Mouse (Mus musculus) CD4-positive naive resting alpha-beta T cell, adult 57 days (primary cell): ENCODE measurements around the gene Adcy5. TPM values are rescaled to one million over a fixed set of nuclear protein-coding genes. Genes with fewer than 3 reads are reported as not detected.

Experiments
- total RNA-seq: library from RNA; stranded (reverse); gene quantifications from one replicate; pipeline ENCODE4 v1.2.4, GENCODE M21; 2023

Adcy5 gene
- total RNA-seq, result not detected

DNA sequence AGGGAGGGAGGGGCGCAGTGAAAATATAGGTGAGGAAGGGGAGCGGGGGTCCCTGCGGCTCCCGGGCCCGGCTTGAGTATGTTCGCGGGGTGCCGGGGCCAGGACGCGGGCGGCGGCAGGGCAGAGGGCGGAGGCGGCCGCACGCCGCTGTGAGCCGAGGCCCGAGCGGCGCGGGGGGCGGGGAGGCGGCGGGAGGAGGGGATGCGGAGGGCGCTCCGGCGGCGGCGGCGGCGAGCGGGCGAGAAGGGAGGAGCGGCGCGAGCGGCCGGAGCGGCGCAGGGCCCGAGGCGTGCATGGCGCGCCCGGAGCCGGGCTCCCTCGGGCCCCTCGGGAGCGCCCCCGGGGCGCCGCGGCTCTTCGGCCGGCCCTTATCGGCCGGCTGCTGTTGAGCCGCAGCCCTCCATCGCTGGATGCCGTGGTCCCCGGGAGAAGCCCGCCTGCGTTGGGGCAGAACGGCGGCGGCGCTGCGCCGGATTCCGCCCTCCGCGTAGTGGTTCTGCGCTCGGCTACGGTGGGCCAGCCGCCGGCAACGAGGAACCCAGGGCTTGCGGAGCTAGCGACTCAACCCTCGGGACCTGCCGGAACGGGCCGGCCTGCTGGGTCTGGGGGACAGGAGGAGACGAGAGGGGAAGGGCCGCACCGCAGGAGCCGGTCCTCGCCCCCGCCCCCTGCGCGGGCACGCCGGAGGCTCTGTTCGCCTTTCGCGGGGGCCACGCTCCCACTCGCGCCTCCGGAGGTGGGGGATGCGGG, at the start of gene Adcy5:
Adcy5 (plus strand) TSS at position 237 of the 750 bp plus-strand sequence.

Other genes with a start within 250 kb of the Adcy5 start
- 11.3 TPM for gene Hacd2, start 132.4 kb upstream of the Adcy5 start, total RNA-seq
- gene Sec22a, start 209.0 kb downstream of the Adcy5 start, total RNA-seq, result 13.4 TPM